Mouse (Mus musculus): Measurements from ENCODE around the gene Mx1. TPM values are rescaled to one million over a fixed set of nuclear protein-coding genes. Genes with fewer than 3 reads are reported as not detected.

Mx1 gene
- total RNA-seq, 1 experiment from 2014 or later: 36.7 TPM

DNA sequence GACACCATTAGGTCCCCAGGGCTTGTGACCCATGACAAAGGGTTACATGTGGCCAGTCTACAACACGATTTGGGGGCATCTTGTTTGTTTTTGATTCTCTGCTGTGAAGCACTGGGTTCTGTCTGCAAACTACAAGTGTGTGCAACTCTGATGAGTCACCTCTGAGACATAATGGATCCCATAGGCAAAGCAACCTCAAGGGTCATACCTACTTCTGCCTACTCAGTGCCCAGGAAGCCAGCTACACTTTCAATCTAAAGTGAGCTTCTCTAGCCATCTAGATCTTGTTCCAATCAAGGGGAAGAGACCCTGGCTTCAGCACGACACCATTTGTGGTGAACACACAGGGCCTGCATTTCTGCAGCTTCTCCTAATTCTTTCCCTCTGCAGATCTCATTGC is 1.4 kb downstream of the Mx1 start:
- ATAC-seq (ENCODE audit: extremely low read depth, insufficient number of reproducible peaks, low FRiP score, poor library complexity, severe bottlenecking): no peak

DNA sequence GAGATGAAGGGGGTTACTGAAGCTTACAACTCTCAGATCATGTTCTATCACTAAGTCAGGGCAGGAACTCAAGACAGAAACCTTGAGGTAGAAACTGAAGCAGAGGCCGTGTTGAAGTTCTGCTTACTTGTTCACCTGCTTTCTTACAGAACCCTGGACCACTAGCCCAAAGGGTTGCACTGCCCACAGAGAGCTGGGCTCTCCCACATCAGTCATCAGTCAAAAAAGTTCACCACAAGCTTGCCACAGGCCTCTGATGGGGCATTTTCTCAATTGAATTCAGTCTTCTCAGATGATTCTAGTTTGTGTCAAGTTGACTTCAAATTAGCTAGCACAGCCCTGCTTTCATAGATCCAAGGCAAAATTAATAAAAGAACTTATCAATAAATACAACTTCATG is 2.9 kb downstream of the Mx1 start:
- ATAC-seq (ENCODE audit: extremely low read depth, insufficient number of reproducible peaks, low FRiP score, poor library complexity, severe bottlenecking): no peak

DNA sequence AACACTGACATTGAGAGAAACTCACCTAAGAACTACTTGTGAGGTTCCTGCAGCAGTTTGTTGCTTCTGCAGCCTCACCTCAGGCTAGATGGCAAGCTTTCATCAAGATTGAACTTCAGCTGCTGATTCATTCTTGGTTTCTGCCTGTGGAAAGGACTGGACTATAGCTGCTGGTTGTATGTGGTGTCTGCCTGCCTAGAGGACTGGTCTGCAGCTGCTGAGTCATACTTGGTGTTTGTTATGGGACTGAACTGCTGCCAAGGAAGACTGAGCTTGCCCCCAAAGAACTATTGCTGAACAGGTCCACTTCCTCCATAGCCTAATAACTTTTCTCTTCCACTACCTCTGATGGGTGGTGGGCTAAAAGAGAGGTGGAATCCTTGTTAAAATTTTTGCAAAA is 15.3 kb downstream of the Mx1 start:
- ATAC-seq (ENCODE audit: extremely low read depth, insufficient number of reproducible peaks, low FRiP score, poor library complexity, severe bottlenecking): no peak

DNA sequence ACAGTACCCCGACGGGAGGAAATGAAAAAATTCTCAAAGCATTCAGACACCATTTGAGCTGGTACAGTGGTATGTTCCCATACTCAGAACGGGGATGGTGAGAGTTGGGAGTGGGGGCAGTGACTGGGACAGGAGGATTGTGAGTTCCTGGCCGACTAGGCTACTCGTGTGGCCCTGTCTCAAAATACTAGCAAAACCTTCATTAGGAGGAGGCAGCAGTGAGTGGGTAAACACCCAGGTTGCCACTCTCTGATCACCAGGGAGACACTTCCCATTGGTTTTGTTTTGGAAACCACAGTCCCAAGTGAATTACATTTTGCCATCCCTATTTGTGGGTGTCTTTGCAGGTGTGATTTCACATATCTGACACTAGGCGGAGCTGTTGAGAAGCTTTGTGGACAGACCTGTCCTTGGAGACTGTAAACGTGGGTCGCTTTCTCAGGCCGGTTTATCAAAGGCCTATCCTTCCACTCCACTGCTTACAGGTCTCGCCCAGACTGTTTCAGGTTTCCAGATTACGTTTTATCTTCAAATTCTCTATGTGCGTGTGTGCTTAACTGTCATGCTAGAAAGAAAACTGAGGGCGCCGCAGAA is 18.9 kb downstream of the Mx1 start:
- peak; percentile 55 for ATAC-seq (ENCODE audit: extremely low read depth, insufficient number of reproducible peaks, low FRiP score, poor library complexity, severe bottlenecking)

DNA sequence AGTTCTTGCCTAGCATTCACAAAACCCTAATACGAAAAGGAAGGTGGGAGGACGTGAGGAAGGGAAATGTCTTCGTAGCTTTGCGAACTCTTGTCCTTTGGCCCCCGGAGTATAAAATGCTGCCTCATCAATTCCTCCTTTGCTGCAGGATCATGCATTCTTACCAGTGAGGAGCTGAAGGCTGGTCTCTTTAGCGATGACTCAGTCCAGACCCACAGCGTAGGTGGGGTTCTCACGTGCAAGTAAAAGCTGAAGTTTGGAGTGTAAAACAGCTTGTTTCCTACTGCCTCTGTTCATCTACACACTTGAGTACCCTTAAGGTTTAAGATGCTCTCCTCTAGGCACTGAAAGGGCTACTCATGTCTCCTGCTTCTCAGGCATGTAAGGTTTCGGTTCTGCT is 20.7 kb downstream of the Mx1 start:
- ATAC-seq (ENCODE audit: extremely low read depth, insufficient number of reproducible peaks, low FRiP score, poor library complexity, severe bottlenecking): no peak

DNA sequence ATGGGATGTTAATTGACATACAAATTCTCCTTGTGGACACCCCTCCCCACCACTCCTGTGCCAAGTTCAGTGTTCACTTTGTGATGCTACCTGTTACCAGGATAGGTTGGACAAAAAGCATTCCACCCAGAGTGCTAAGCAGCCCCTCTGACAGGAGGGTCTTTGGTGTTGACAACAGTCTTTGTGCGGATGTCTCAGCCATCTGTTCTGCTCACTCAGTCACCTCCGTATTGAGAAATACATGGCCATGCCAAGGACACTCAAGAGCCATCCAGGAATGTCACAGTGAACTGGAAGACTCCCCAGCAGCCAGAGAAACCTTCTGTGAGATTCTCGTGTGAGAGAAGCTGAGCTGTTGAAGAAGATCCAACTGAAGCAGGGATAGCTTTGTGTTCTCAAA is 24.5 kb downstream of the Mx1 start:
- ATAC-seq (ENCODE audit: extremely low read depth, insufficient number of reproducible peaks, low FRiP score, poor library complexity, severe bottlenecking): no peak

DNA sequence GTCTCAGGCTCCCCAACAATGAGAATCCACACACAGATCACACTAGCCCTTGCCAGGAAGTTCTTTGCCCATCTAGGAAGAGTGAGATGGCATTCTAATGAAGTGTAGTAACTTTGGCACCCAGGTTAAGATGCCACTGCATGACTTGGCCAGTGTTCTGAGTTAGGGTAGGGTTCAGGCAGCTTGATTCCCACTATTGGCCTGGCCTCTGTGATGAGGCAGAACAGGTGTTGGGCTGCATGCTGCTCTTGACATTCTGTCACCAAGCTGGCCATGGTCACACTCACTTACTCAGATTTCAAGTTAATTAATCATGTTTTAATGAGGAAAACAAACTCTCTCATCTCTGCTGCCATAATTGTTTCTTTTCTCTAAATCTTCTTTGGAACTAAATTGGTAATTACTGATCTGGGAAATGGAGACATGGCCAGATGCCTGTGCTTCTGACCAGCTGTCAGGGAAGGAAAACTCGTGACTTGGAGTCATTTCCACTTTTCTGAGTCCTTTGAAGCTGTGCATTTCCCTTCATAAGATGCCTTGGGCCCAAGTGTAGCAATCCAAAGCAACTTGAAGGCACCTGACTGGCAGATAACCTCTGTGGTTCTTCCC is 25.2 kb downstream of the Mx1 start:
- no peak for ATAC-seq (ENCODE audit: extremely low read depth, insufficient number of reproducible peaks, low FRiP score, poor library complexity, severe bottlenecking)

DNA sequence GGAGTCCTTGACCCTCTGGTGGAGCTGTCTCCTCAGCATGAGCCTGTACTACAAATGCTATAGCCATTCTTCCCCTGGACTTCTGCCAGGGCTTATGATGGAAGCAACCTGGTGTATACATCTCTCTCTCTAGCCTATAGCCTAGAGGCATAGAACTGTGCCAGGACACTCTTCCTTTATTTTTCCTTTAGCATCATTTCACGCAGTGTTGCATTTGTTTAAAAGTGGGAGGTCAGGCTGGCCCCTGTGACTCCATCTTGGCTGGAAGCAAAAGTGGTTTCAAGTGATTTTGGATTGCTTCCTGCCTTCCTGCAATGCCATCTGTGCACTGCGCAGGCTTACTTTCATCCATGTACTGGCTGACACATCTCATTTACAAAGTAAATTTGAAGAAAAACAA is 28.5 kb downstream of the Mx1 start:
- no peak for ATAC-seq (ENCODE audit: extremely low read depth, insufficient number of reproducible peaks, low FRiP score, poor library complexity, severe bottlenecking)

DNA sequence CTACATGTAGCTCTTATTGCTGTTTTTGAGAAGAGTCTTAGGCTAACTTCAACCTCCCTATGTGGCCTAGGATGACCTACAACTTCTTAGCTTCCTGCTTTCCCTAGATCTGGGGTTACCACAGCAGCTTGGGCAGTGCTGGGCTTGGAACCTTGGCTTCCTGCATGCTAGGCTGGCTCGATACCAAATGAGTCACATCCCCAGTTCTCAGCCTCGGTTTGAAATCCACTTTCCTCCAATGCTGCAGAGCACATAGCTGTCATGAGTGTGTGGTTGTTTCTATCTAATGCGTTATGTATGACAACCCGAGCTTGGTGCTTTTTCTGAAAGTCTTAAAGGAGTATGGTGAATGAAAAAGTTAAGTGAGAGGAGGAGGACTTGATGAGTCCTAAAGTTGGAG is 31.4 kb downstream of the Mx1 start:
- no peak for ATAC-seq (ENCODE audit: extremely low read depth, insufficient number of reproducible peaks, low FRiP score, poor library complexity, severe bottlenecking)

DNA sequence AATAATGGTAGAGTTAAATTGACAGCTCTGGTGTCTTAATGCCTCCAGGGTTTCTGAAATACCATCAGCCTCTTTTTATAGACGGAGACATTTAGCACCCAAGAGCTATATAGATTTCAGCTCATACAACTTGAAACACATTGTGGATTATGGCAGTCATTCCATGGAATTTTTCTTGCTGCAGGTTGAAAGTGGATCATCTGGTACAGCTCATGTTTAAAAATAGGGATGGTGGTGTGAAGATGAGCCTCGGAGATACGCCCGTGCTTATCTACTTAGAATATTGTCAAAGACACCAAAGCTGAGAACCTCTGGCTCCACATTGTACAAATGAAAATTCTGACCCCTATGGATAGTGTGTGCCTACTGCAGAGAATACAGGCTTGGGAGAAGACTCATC is 32.6 kb downstream of the Mx1 start:
- no peak for ATAC-seq (ENCODE audit: extremely low read depth, insufficient number of reproducible peaks, low FRiP score, poor library complexity, severe bottlenecking)

DNA sequence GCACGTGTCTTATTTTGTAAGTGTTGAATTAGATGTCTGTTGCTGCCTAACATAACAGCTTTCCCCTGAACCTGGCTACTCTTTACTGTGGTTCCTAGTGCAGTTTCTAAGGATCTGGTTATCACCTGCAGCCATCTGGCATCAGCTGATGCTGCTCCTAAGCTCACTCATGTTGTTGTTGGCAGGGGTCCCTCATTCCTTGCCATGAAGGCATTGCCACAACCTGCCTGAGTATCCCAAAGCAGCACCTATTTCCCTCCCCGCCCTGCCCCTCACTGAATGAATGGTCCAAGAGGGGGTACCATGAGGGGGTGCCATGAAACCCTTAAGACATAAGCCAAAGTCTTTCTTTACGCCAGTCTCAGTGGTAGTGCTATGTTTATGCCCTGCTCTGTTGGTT is 34.7 kb downstream of the Mx1 start:
- ATAC-seq (ENCODE audit: extremely low read depth, insufficient number of reproducible peaks, low FRiP score, poor library complexity, severe bottlenecking): no peak

DNA sequence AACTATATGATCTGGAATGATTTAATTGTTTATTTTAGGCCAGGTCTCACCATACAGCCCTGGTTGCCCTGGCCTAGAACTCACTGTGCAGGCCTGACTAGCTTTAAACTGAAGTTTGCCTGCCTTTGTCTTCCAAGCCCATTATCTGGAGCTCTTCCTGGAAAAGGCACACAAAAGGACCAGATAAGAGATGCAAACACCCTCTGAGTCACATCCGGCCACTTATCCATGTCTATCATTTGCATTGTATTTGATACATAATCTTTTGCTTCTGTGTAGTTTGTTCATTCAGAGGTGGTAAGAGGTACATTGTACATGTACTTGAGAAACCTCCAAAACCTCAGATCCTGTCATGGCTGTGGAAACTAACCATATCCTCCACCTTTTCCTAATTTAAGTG is 39.1 kb downstream of the Mx1 start:
- no peak for ATAC-seq (ENCODE audit: extremely low read depth, insufficient number of reproducible peaks, low FRiP score, poor library complexity, severe bottlenecking)

DNA sequence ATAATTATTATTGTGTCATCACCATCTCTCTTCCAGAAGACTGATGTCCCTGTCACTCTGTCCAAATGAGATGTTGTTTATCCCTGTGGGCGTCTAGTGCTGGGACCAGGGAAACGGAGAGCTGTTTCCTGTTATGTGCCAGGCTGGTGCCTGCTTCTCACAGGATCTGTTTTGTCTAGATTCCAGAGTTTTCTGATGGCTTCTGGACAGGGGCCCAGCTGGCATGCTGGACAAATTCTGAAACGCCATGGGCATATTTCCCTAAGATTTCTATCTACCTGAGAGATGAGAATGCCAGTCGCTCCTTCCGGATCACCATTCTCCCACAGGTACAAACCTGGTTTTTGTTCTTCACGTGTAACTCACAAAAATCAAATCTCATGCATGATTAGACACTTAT is 41.0 kb downstream of the Mx1 start:
- no peak for ATAC-seq (ENCODE audit: extremely low read depth, insufficient number of reproducible peaks, low FRiP score, poor library complexity, severe bottlenecking)

DNA sequence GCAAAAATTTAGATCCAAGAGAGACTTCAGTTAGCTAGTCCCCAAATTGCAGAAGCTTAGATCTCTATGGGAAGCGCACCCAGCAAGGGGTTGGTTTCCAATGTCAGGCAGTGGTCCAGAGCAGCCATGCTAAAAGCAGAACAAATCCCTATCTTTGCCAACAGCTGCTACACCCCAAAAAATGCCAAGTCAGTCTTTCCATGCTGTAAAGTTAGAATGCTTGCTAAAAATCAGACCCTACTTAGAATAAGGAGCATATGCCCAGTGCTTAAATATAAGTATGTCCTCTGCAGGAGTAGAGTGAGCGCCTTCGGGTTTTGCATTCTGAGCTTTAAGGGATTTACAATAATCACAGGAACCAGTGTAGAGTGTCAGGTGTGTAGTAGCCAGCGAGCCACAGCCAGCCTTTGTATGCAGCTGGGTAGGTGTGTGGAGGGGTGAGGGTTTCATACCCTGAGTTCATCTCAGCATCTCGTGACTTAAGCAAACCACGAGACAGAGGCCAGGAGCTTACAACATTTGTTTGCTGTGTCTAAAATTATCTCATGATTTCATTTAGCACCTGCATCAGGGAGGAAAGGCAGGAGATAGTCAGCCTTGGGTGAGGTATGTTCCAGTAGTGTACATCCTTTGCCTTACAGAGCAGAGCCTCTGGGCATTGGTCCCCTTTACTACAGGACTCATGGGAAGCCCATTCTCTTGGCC is 43.8 kb downstream of the Mx1 start:
- no peak for ATAC-seq (ENCODE audit: extremely low read depth, insufficient number of reproducible peaks, low FRiP score, poor library complexity, severe bottlenecking)

DNA sequence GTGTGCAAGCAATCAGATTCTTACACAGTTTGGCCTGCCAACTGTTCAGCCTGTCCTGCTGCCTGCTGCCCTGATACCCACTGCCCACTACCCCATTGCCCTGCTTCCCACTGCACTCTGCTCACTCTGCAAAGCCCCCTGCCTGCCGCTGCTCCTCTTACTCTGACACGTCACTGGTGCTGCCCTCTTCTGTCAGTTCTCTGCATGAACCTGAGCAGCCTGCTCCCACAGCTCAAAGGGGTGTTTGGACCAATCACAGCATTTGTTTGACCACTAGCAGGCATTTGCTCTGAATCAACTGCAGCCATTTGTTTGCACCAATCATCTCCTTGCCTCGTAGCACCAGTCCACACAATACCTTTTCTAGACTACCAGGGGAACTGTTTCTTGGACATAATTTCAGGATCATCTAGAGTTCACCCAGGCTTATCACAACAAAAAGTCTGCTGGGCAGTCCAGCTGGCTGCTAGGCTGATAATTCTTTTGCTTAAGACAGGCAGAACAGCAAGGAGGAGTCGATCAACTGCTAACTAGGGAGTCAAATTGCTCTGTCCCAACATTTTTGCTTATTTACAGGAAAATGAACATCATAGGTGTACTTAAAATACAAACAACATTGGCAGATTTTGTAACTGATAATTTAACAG is 44.7 kb downstream of the Mx1 start:
- ATAC-seq (ENCODE audit: extremely low read depth, insufficient number of reproducible peaks, low FRiP score, poor library complexity, severe bottlenecking): no peak

DNA sequence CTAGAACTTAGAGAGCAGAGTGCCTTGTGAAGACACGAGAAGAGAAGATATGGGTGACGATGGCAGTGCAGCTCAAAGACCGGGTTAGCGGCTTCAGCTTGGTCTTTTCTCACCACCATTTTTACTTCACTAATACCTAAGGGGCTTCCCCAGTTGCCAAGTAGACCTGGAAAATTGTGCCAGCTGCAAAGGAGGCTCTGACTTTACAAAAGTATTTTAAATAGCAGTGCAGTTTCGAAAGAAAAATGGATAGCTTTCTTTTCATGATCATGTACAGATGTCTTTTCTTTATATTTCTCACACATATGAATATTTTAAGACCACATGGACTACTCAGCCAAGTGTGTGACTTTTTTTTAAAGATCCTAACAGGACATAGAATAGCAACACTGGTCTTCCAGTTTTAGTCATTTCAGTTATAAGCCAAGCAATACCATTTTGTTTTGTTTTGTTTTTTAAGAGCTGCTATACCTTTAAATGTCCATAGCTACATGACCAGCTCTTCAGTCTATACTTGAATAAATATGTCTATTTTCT is 57.2 kb downstream of the Mx1 start:
- ATAC-seq (ENCODE audit: extremely low read depth, insufficient number of reproducible peaks, low FRiP score, poor library complexity, severe bottlenecking): no peak

DNA sequence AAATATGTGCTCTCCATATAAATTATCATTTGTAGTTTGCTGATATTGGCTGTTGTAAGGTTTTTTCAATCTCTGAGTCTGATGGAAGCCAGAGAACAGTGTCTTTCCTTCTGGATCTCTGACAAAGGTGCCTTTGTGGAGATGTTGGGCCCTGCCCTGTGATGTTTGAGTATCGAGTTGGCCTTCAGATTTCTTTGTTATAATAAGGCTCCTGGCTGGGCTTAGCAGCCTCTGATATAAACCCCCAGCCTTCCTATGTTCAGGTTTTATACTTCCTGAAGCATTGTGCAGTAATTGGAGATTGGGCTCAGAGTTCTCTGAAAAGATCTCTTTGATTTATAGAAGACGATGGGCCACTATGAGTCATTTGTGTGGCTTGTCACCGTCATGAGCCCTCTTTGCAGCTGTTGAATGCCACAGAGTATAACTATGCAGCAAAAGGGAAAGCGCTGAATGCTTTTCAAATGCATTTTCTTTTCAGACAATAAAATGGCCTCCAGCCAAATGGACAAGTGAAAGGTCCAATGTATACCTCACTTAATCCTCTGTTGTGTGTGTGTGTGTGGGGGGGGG is 60.4 kb downstream of the Mx1 start:
- ATAC-seq (ENCODE audit: extremely low read depth, insufficient number of reproducible peaks, low FRiP score, poor library complexity, severe bottlenecking): no peak

DNA sequence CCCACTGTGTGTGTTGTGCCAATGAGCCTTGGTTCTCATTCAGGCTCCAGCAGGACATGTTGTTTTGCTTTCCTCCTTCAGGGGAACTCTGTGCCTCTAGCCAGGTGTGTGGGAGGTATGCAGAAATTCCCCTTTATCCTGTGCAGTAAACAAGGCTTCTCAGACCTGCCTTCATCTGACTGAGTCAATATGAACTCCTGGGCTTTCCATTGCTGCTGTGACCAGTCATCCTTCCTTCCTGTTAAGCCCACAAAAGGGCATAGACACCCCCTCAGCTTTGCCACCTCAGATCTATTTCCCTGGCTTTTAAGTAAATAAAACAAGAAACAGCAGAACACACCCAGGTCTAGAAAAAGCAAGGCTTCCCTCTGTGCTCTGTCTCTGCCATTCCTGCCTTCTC is 61.0 kb downstream of the Mx1 start:
- no peak for ATAC-seq (ENCODE audit: extremely low read depth, insufficient number of reproducible peaks, low FRiP score, poor library complexity, severe bottlenecking)

DNA sequence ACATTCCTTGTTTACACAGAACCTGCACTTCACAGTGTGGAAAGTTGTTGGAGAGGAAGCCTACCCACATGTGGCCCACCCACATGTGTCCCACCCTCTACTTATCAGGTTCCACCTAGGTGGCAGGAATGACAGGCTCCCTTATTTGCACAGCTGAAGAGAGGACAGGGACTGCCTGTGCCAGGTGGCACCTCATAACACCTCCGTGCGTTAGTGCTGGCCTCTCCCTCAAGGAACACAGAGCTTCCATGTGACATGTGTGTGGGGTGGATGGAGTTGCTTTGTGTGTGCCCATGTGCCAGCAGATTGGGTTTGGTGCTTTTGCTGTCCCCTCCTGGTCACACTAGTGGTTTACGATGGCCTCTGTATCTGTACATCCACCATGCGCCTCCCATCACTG is 62.7 kb downstream of the Mx1 start:
- ATAC-seq (ENCODE audit: extremely low read depth, insufficient number of reproducible peaks, low FRiP score, poor library complexity, severe bottlenecking): no peak

Data from neutrophil, adult 5-6 weeks (primary cell).